Mouse (Mus musculus) MEL (cell line): ENCODE measurements at regions not wholly inside any gene's neighbourhood (a gene's known extent, or its start where the extent isn't known, plus 50 kb on each side); places are given as distances from the start of the nearest gene placed in this dataset.

ENCODE experiments used
- CTCF ChIP-seq, 3 experiments: IDR thresholded peaks in 2 of 3; conservative IDR thresholded peaks in 1 of 3; 2 replicates each; pipeline ENCODE4 v1.5.1; 2011 to 2012; ENCODE audit warnings: low read length in 3 of 3, low read depth in 2 of 3, mild to moderate bottlenecking in 2 of 3, improper control_type of control experiment in 1 of 3, inconsistent platforms in 1 of 3, mixed read lengths in 1 of 3, moderate library complexity in 1 of 3; ENCODE audit not compliant: control insufficient read depth in 1 of 3, insufficient read depth in 1 of 3, poor library complexity in 1 of 3, severe bottlenecking in 1 of 3
- EP300 ChIP-seq, 2 experiments: IDR thresholded peaks; 2 replicates each; pipeline ENCODE4 v1.6.1; 2011; ENCODE audit warnings: improper control_type of control experiment in 2 of 2, low read length in 2 of 2, low read depth in 1 of 2, mild to moderate bottlenecking in 1 of 2
- GABPA ChIP-seq: IDR thresholded peaks from 2 replicates; pipeline ENCODE4 v1.6.1; 2012; ENCODE audit warnings: low read depth, mild to moderate bottlenecking, inconsistent platforms, low read length, improper control_type of control experiment, moderate library complexity
- GATA1 ChIP-seq: IDR thresholded peaks from 2 replicates; pipeline ENCODE4 v1.6.1; 2011; ENCODE audit warnings: low read depth, low read length, improper control_type of control experiment
- HCFC1 ChIP-seq: IDR thresholded peaks from 2 replicates; pipeline ENCODE4 v1.6.1; 2012; ENCODE audit warnings: low read depth, mild to moderate bottlenecking, inconsistent platforms, low read length, improper control_type of control experiment, moderate library complexity
- MXI1 ChIP-seq: IDR thresholded peaks from 2 replicates; pipeline ENCODE4 v1.6.1; 2011; ENCODE audit warnings: mild to moderate bottlenecking, low read depth, low read length, improper control_type of control experiment
- POLR2A ChIP-seq, 2 experiments: IDR thresholded peaks; 2 replicates each; pipeline ENCODE4 v1.6.1; 2011 to 2012; ENCODE audit warnings: low read length in 2 of 2, mild to moderate bottlenecking in 2 of 2, control low read depth in 1 of 2, improper control_type of control experiment in 1 of 2, low read depth in 1 of 2, moderate library complexity in 1 of 2; ENCODE audit not compliant: control insufficient read depth in 1 of 2, insufficient read depth in 1 of 2, poor library complexity in 1 of 2
- POLR2AphosphoS2 ChIP-seq: IDR thresholded peaks from 2 replicates; pipeline ENCODE4 v1.6.1; 2011; ENCODE audit warnings: low read length, improper control_type of control experiment
- RCOR1 ChIP-seq: IDR thresholded peaks from 2 replicates; pipeline ENCODE4 v1.6.1; 2012; ENCODE audit warnings: low read depth, mild to moderate bottlenecking, inconsistent platforms, low read length, improper control_type of control experiment
- SMC3 ChIP-seq: IDR thresholded peaks from 2 replicates; pipeline ENCODE4 v1.6.1; 2011; ENCODE audit warnings: low read depth, low read length, improper control_type of control experiment
- ZMIZ1 ChIP-seq: IDR thresholded peaks from 2 replicates; pipeline ENCODE4 v1.6.1; 2012; ENCODE audit warnings: low read depth, mild to moderate bottlenecking, inconsistent platforms, low read length, improper control_type of control experiment, moderate library complexity
- ZNF384 ChIP-seq: IDR thresholded peaks from 2 replicates; pipeline ENCODE4 v1.6.1; 2012; ENCODE audit warnings: low read depth, mild to moderate bottlenecking, inconsistent platforms, low read length, improper control_type of control experiment

DNA sequence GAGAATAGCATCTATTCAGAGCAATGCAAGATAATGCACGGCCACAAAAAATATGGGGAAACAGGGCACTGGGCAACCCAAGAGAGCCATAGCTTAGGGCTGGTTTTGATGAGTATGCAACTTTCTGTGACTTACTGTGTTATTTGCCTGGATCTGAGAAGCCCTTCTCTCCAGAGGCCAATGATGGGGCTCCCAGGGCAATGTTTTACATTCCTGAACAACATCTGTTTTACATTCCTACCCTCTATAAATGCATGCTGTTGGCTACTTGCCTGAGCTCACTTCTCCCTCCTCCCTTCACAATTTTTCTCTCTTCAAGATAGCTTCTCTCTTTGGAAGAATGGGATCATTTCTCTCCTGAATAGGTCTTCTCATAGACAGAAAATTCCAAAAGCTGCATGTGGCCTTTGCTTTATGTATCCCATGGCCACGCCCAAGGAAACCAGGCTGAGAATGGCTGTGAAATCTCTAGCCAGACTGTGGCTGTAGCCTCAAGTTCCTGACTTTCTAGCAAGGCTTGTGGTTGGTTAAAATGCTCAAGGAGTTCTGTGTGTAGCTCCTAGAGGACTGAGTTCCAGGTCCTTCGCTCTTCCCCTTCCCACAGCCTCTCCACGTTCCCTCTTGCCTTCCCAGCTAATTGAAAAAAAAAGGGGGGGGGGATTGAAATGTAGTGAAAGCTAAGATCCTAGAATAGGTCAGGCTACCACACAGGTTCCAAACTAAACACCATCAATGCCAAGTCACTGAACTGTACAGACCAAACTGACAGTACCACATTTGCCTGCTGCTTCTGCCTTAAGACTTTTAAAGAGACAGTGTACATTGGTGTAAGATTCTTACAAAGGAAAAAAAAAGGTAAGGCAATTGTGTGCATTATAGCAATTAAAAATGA is 312.7 kb upstream of the Auts2 start:
- TF ChIP-seq EP300 (IDR thresholded peaks at IDR 0.05; ENCODE audit: low read depth in 1 of 2, low read length in 2 of 2) (no peak), SMC3 (no peak), GATA1 (no peak), ZNF384 (no peak), ZMIZ1 (no peak), GABPA (no peak), CTCF (IDR thresholded peaks at IDR 0.05 in 2 of 3, conservative IDR thresholded peaks at IDR 0.05 in 1 of 3; ENCODE audit: control insufficient read depth in 1 of 3, insufficient read depth in 1 of 3, low read depth in 2 of 3, low read length in 3 of 3, poor library complexity in 1 of 3, severe bottlenecking in 1 of 3) (no peak), POLR2AphosphoS2 (no peak), HCFC1 (no peak), RCOR1 (no peak), MXI1 (no peak), POLR2A (IDR thresholded peaks at IDR 0.05; ENCODE audit: control insufficient read depth in 1 of 2, insufficient read depth in 1 of 2, low read depth in 1 of 2, low read length in 2 of 2, poor library complexity in 1 of 2) (no peak)
